In the genomic region with DNA sequence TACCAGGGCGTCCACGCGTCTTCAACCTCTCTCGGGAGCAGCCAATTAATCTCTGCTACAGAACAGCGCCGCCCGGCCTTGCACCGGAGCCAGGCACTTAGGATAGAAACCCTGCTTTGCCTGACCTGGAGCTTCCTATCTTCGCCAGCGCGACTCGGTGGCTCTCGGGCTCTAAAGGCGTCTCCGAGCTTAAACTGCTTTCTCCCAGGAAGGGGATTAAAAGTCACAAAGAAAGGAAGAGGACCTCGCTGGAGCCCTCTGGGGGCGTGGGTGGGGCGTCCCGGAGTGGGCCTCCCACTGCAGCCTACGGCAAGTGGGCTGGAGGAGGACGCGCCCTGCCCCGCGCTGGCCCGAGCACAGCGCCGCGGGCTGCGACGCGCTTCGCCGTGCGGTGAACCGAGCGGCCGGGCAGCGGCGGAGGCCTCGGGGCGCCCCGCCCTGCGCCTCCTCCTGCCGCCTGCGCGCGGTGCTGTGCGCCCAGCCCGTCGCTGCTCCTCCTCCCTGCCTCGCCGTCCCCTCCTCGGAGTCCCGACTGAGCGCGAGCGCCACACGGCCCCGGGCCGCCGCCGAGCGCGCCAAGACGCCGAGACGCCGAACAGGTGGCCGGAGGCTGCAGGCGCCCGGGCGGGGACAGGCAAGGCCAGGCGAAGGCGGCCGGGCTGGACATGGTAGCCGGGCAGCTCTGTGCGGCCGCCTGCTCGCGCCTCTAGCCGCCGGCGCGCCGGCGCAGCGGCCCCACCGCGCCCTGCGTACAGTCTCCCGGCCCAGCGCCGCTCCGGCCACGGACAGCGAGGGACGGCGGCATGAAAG, we compare ENCODE assay signal across 8 mouse cellular contexts. TPM values are rescaled to one million over a fixed set of nuclear protein-coding genes. Genes with fewer than 3 reads are reported as not detected.
DNase-seq lines count a peak whose midpoint lies in the region; ATAC-seq and TF ChIP-seq lines count a peak whose summit lies in the region.

A gene (plus strand): TSS at position 343 of the 810 bp plus-strand sequence.

- peak within 1 kb of the TSS; percentile 98 for H3K9ac ChIP-seq in forebrain, embryonic 11.5 days (ENCODE audit: low read length)
- peak within 1 kb of the TSS; percentile 95 for H3K9ac ChIP-seq in heart, embryonic 13.5 days
- peak within 1 kb of the TSS; percentile 64 for H3K9ac ChIP-seq in liver, embryonic 12.5 days
- H3K9ac ChIP-seq in neural tube, embryonic 13.5 days, result peak within 1 kb of the TSS; percentile 95

- DNase-seq in 3T3-L1 (ENCODE audit: low read depth, low spot score), result peak; percentile 66
- peak; percentile 92 for DNase-seq in forebrain, embryonic 11.5 days (ENCODE audit: low spot score)
- peak; percentile 89 for DNase-seq in kidney, postnatal 14 days
- peak; percentile 74 to 75 for DNase-seq in urinary bladder, adult 18-20 months (ENCODE audit: low spot score in 2 of 2)

- H3K4me1 ChIP-seq in bone marrow macrophage, adult 2 months (ENCODE audit: control insufficient read depth, insufficient read depth, low read length), result no peaks in the 10 kb centered on the region
- peaks cover 7% of the 10 kb centered on the region; the same call in 1 of the 2 replicates for H3K4me1 ChIP-seq in forebrain, embryonic 11.5 days (replicated peaks; ENCODE audit: control insufficient read depth, insufficient read depth, low read length)
- peaks cover 40% of the 10 kb centered on the region for H3K4me1 ChIP-seq in heart, embryonic 13.5 days
- H3K4me1 ChIP-seq in liver, embryonic 12.5 days, result peaks cover 9% of the 10 kb centered on the region; the same call in 1 of the 2 replicates
- peaks cover 44% of the 10 kb centered on the region for H3K4me1 ChIP-seq in neural tube, embryonic 13.5 days (replicated peaks)

- peak within 1 kb of the TSS; percentile 15 for H3K4me3 ChIP-seq in bone marrow macrophage, adult 2 months (ENCODE audit: insufficient read depth, low read length)
- peak within 1 kb of the TSS; percentile 92 for H3K4me3 ChIP-seq in forebrain, embryonic 11.5 days (ENCODE audit: low read depth, low read length)
- H3K4me3 ChIP-seq in heart, embryonic 13.5 days, result peak within 1 kb of the TSS; percentile 85
- H3K4me3 ChIP-seq in liver, embryonic 12.5 days, result peak within 1 kb of the TSS; percentile 62
- H3K4me3 ChIP-seq in neural tube, embryonic 13.5 days, result peak within 1 kb of the TSS; percentile 95

- no peaks in the 10 kb centered on the region for H3K27me3 ChIP-seq in forebrain, embryonic 11.5 days (ENCODE audit: control insufficient read depth, insufficient read depth, low read length)
- H3K27me3 ChIP-seq in heart, embryonic 13.5 days (replicated peaks), result no peaks in the 10 kb centered on the region
- H3K27me3 ChIP-seq in liver, embryonic 12.5 days (replicated peaks), result peaks cover 76% of the 10 kb centered on the region
- no peaks in the 10 kb centered on the region for H3K27me3 ChIP-seq in neural tube, embryonic 13.5 days

- no peaks in the 10 kb centered on the region for H3K36me3 ChIP-seq in forebrain, embryonic 11.5 days (ENCODE audit: control insufficient read depth, insufficient read depth, low read length)
- no peaks in the 10 kb centered on the region for H3K36me3 ChIP-seq in heart, embryonic 13.5 days
- no peaks in the 10 kb centered on the region for H3K36me3 ChIP-seq in liver, embryonic 12.5 days
- no peaks in the 10 kb centered on the region for H3K36me3 ChIP-seq in neural tube, embryonic 13.5 days

- H3K9me3 ChIP-seq in forebrain, embryonic 11.5 days (ENCODE audit: control insufficient read depth, low read length), result no peaks in the 10 kb centered on the region
- H3K9me3 ChIP-seq in heart, embryonic 13.5 days, result no peaks in the 10 kb centered on the region
- H3K9me3 ChIP-seq in liver, embryonic 12.5 days (replicated peaks), result no peaks in the 10 kb centered on the region
- no peaks in the 10 kb centered on the region for H3K9me3 ChIP-seq in neural tube, embryonic 13.5 days

- H3K4me2 ChIP-seq in forebrain, embryonic 11.5 days (ENCODE audit: low read depth, low read length, severe bottlenecking), result peak within 1 kb of the TSS; percentile 74
- peak within 1 kb of the TSS; percentile 81 for H3K4me2 ChIP-seq in heart, embryonic 13.5 days
- H3K4me2 ChIP-seq in liver, embryonic 12.5 days, result peak within 1 kb of the TSS; percentile 66
- peak within 1 kb of the TSS; percentile 74 for H3K4me2 ChIP-seq in neural tube, embryonic 13.5 days

- H3K27ac ChIP-seq in bone marrow macrophage, adult 2 months (ENCODE audit: insufficient read depth, low read depth, low read length), result no peak within 1 kb of the TSS
- H3K27ac ChIP-seq in forebrain, embryonic 11.5 days (ENCODE audit: low read depth, low read length), result peak within 1 kb of the TSS; percentile 96
- H3K27ac ChIP-seq in heart, embryonic 13.5 days (replicated peaks), result peak within 1 kb of the TSS; percentile 98
- H3K27ac ChIP-seq in liver, embryonic 12.5 days, result peak within 1 kb of the TSS; percentile 81
- H3K27ac ChIP-seq in neural tube, embryonic 13.5 days (replicated peaks), result peak within 1 kb of the TSS; percentile 95

- WGBS in forebrain, embryonic 11.5 days, result under 1% methylated on average over 61 of the region's 98 CpGs
- under 1% methylated on average over 66 of the region's 98 CpGs for WGBS in heart, embryonic 13.5 days
- WGBS in liver, embryonic 12.5 days (ENCODE audit: insufficient replicate concordance), result under 1% methylated on average over 83 of the region's 98 CpGs
- WGBS in neural tube, embryonic 13.5 days, result under 1% methylated on average over 73 of the region's 98 CpGs

- peak; percentile 95 for ATAC-seq in forebrain, embryonic 11.5 days (replicated peaks; ENCODE audit: low FRiP score)
- ATAC-seq in heart, embryonic 13.5 days (ENCODE audit: extremely low read depth, insufficient number of reproducible peaks, low FRiP score, low TSS enrichment), result peak; percentile 88
- ATAC-seq in liver, embryonic 12.5 days, result peak; percentile 73
- ATAC-seq in neural tube, embryonic 13.5 days (ENCODE audit: low read depth), result peak; percentile 95

- TF ChIP-seq POLR2A in bone marrow macrophage, adult 2 months (IDR thresholded peaks at IDR 0.05; ENCODE audit: borderline replicate concordance, low read depth, low read length), result no peak

- TF ChIP-seq CTCF in bone marrow macrophage, adult 2 months (IDR thresholded peaks at IDR 0.05; ENCODE audit: low read depth, low read length), result peak; percentile 14; the same call in 1 of the 2 replicates

RNA-seq across cellular contexts. Expression of the gene that starts here (rescaled TPM):
- polyA plus RNA-seq in bone marrow macrophage, adult 2 months (2012; ENCODE audit: insufficient read depth, insufficient read length, missing spikeins), result 0.11 and 1.1 TPM in 2 replicates
- 39.8 and 42.0 TPM in 2 replicates for polyA plus RNA-seq in forebrain, embryonic 11.5 days (2014; fragmentation: Nextera tagmentation; extraction: Ambion mirVana)
- 15.0 and 16.1 TPM in 2 replicates for polyA plus RNA-seq in heart, embryonic 13.5 days (2015; fragmentation: Nextera tagmentation; extraction: Ambion mirVana)
- polyA plus RNA-seq in liver, embryonic 12.5 days (2016; fragmentation: Nextera tagmentation; extraction: Ambion mirVana), result 8.5 and 9.7 TPM in 2 replicates
- polyA plus RNA-seq in neural tube, embryonic 13.5 days (2015; fragmentation: Nextera tagmentation; extraction: Ambion mirVana), result 20.9 and 22.2 TPM in 2 replicates

Comparison
In these comparisons a context has a peak if more than half of its experiments do, and no peak if none do; other contexts are left out.
1. H3K4me3 ChIP-seq: peak in every context shown above with its lines; median percentile 95 in neural tube, embryonic 13.5 days; 92 in forebrain, embryonic 11.5 days; 85 in heart, embryonic 13.5 days; 62 in liver, embryonic 12.5 days; 15 in bone marrow macrophage, adult 2 months.